23 mouse cellular contexts compared by ENCODE assay signal in genomic region chr2:167086836-167087235, GRCm38 (mm10).
"Had no signal": no experiment of that assay in that cellular context is flagged by ENCODE, and none has a peak within 500 bp of the region (broad histone marks: within the 10 kb centered on the region; RNA-seq: fewer than 3 reads in every experiment).

No protein-coding gene starts in this region.

- H3K4me1 ChIP-seq: liver, embryonic 15.5 days had no signal

- ATAC-seq: hindbrain, postnatal 0 days; inflammation-experienced regulatory T-cells, adult 6 months; intestine, embryonic 16.5 days; liver, embryonic 12.5 days; midbrain, embryonic 16.5 days had no signal

- H3K4me3 ChIP-seq: layer of hippocampus, adult 2 months; limb, embryonic 10.5 days; limb, embryonic 13.5 days; liver, embryonic 12.5 days; liver, embryonic 15.5 days; lung, embryonic 15.5 days; midbrain, embryonic 12.5 days; myocyte; neural tube, embryonic 13.5 days had no signal

- H3K9ac ChIP-seq: limb, embryonic 13.5 days; liver, embryonic 12.5 days; liver, embryonic 15.5 days; lung, embryonic 15.5 days; midbrain, embryonic 12.5 days; neural tube, embryonic 13.5 days had no signal

- DNase-seq: layer of hippocampus, adult 9-11 months; liver; lung, adult 18-20 months; lung, postnatal 10 days; lung, postnatal 4 days; retina, postnatal 1 day; thymus, adult 2 months; thymus, postnatal 14 days; thymus, postnatal 4 days had no signal

- H3K27ac ChIP-seq: hindbrain, postnatal 0 days; layer of hippocampus, adult 2 months; limb, embryonic 10.5 days; limb, embryonic 13.5 days; liver, embryonic 12.5 days; liver, embryonic 15.5 days; lung, embryonic 15.5 days; midbrain, embryonic 12.5 days; neural tube, embryonic 13.5 days; stomach, postnatal 0 days had no signal

- H3K9me3 ChIP-seq: limb, embryonic 10.5 days; liver, embryonic 12.5 days; liver, embryonic 15.5 days; lung, embryonic 15.5 days; midbrain, embryonic 12.5 days; neural tube, embryonic 13.5 days had no signal

- H3K27me3 ChIP-seq: limb, embryonic 13.5 days; liver, embryonic 15.5 days; lung, embryonic 15.5 days; neural tube, embryonic 13.5 days had no signal

- H3K36me3 ChIP-seq: limb, embryonic 10.5 days; limb, embryonic 13.5 days; liver, embryonic 12.5 days; liver, embryonic 15.5 days; lung, embryonic 15.5 days; midbrain, embryonic 12.5 days; neural tube, embryonic 13.5 days had no signal

- H3K4me2 ChIP-seq: limb, embryonic 13.5 days; liver, embryonic 12.5 days; liver, embryonic 15.5 days; midbrain, embryonic 12.5 days; neural tube, embryonic 13.5 days had no signal
